Mouse (Mus musculus): ENCODE data around the gene Sephs1.
A peak's percentile ranks its signal among the peaks of the same experiment; 100 is the strongest.

Sephs1 gene

GRCm38 (mm10) chr2:4881350-4882248 lies at the start of gene Sephs1:
Gene Sephs1, plus strand, starts transcription at chr2:4881564.
- DNase-seq (ENCODE audit: low spot score in 2 of 2): peak; percentile 65 to 77

- no peak for DNase-seq (ENCODE audit: low spot score in 2 of 2)
These were observed 49.2 kb upstream of the Sephs1 start for GRCm38 (mm10) chr2:4832166-4832565.

- no peak for DNase-seq (ENCODE audit: low spot score in 2 of 2)
These were observed 31.9 kb upstream of the Sephs1 start for GRCm38 (mm10) chr2:4849449-4849848.

GRCm38 (mm10) chr2:4857186-4857585 lies 24.2 kb upstream of the Sephs1 start:
- DNase-seq (ENCODE audit: low spot score in 2 of 2): no peak

- DNase-seq (ENCODE audit: low spot score in 2 of 2): no peak
These were observed 23.2 kb upstream of the Sephs1 start for GRCm38 (mm10) chr2:4858161-4858560.

- DNase-seq (ENCODE audit: low spot score in 2 of 2): peak; percentile 34 to 44
These were observed 17.2 kb upstream of the Sephs1 start for GRCm38 (mm10) chr2:4864008-4864816.

GRCm38 (mm10) chr2:4864817-4865296 lies 16.5 kb upstream of the Sephs1 start:
- no peak for DNase-seq (ENCODE audit: low spot score in 2 of 2)

GRCm38 (mm10) chr2:4868028-4868725 lies 13.2 kb upstream of the Sephs1 start:
- DNase-seq (ENCODE audit: low spot score in 2 of 2): no peak

GRCm38 (mm10) chr2:4872740-4873139 lies 8.6 kb upstream of the Sephs1 start:
- no peak for DNase-seq (ENCODE audit: low spot score in 2 of 2)

- no peak for DNase-seq (ENCODE audit: low spot score in 2 of 2)
These were observed 8.0 kb upstream of the Sephs1 start for GRCm38 (mm10) chr2:4873331-4873730.

- no peak for DNase-seq (ENCODE audit: low spot score in 2 of 2)
These were observed 6.3 kb upstream of the Sephs1 start for GRCm38 (mm10) chr2:4875090-4875489.

GRCm38 (mm10) chr2:4876131-4876530 lies 5.2 kb upstream of the Sephs1 start:
- no peak for DNase-seq (ENCODE audit: low spot score in 2 of 2)

GRCm38 (mm10) chr2:4880737-4881349 lies 521 bp upstream of the Sephs1 start:
- DNase-seq (ENCODE audit: low spot score in 2 of 2): peak in 1 of 2 experiments; percentile 33

- DNase-seq (ENCODE audit: low spot score in 2 of 2): peak; percentile 46 to 48
These were observed 956 bp downstream of the Sephs1 start for GRCm38 (mm10) chr2:4882249-4882791.

GRCm38 (mm10) chr2:4883009-4883704 lies 1.8 kb downstream of the Sephs1 start:
- DNase-seq (ENCODE audit: low spot score in 2 of 2): no peak

GRCm38 (mm10) chr2:4886896-4887295 lies 5.5 kb downstream of the Sephs1 start:
- DNase-seq (ENCODE audit: low spot score in 2 of 2): no peak

GRCm38 (mm10) chr2:4895598-4895997 lies 14.2 kb downstream of the Sephs1 start:
- no peak for DNase-seq (ENCODE audit: low spot score in 2 of 2)

GRCm38 (mm10) chr2:4896970-4897369 lies 15.6 kb downstream of the Sephs1 start:
- DNase-seq (ENCODE audit: low spot score in 2 of 2): no peak

GRCm38 (mm10) chr2:4900624-4901023 lies 19.3 kb downstream of the Sephs1 start:
- no peak for DNase-seq (ENCODE audit: low spot score in 2 of 2)

- DNase-seq (ENCODE audit: low spot score in 2 of 2): no peak
These were observed 21.0 kb downstream of the Sephs1 start for GRCm38 (mm10) chr2:4902346-4902745.

All from right cerebral cortex, postnatal 36 days (tissue).